Mouse (Mus musculus) G1E (cell line): ENCODE data around the gene Blmh.

Experiments
- CTCF ChIP-seq: IDR thresholded peaks from 2 replicates; pipeline ENCODE4 v1.5.1; 2012; ENCODE audit warnings: low read depth, low read length, inconsistent platforms, mixed read lengths
- GATA1 ChIP-seq: IDR thresholded peaks from 2 replicates; pipeline ENCODE4 v1.6.1; 2012; ENCODE audit warnings: borderline replicate concordance, low read length, inconsistent platforms, mixed read lengths
- POLR2AphosphoS5 ChIP-seq: IDR thresholded peaks from 2 replicates; pipeline ENCODE4 v1.6.1; 2012; ENCODE audit warnings: low read depth, low read length, inconsistent platforms; ENCODE audit not compliant: insufficient replicate concordance
- TAL1 ChIP-seq: conservative IDR thresholded peaks from 2 replicates; pipeline ENCODE4 v1.6.1; 2012; ENCODE audit warnings: low read depth, low read length, inconsistent platforms, mixed read lengths

- no peak for TF ChIP-seq CTCF
- no peak for TF ChIP-seq GATA1
- TF ChIP-seq TAL1 = no peak
- no peak for TF ChIP-seq POLR2AphosphoS5
Observed at GRCm38 (mm10) chr11:76953536-76953935, 28.9 kb downstream of the Blmh start.
